Mouse (Mus musculus) neural tube, embryonic 10.5 days (tissue): Measurements from ENCODE around the gene Dpp10.

Experiments used
- DNase-seq: peaks from one replicate; pipeline ENCODE4 v3.0.0-alpha.2; 2017; ENCODE audit warnings: low spot score; ENCODE audit errors: extremely low spot score

Gene Dpp10

DNA sequence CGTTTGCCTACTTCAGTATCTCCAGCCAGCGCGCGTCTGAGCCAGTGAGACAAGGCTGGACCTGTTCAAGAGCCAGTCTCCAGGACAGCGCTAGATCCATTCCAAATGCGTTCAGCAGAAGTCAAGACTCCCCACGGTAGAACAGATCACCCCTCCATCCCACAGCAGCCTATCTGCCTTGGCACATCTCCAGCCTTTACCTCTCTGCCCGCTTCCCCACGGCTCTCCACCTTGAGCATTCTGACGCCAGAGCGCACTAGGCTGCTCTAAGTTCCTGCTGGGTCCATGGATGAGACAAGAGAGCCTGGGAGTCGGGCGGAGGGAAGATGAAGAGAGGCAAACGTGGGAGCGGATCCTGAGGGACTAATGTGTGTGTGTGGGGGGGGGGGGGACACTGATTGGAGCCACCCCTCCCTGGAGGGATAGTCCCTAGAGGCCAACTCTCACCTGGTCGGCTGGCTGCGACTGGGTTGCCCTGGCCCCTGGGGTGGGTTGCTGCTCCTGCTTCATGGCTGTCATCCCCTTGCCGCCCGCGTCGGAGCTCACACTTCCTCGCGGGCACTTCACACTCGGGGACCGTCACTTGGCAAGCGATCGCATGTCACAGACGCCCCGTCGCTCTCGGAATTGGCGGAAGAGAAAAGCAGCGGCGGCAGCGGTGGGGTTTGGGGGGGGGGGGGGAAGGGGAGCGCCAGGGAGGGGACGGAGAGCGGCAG lies at the start of gene Dpp10:
Gene Dpp10, minus strand, starts transcription at position 635 of the 716 bp plus-strand sequence.
- DNase-seq, result peak; percentile 38

DNA sequence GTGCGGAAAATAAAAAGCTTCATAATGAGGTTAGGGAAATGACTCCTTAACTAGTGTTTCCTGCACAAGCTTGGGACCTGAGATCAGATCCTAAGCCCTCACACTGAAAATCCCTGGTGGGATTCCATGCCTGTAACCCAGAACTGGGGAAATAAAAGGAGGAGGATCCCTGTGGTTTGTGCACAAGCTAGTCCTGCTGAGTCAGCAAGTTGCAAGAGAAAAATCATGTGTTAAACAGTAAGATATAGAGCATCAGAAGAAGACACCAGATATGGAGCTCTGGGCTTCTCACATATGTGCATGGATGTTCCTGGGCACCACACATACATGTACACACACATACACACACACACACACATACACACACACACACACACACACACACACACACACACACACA lies 3.2 kb upstream of the Dpp10 start:
- DNase-seq, result no peak

DNA sequence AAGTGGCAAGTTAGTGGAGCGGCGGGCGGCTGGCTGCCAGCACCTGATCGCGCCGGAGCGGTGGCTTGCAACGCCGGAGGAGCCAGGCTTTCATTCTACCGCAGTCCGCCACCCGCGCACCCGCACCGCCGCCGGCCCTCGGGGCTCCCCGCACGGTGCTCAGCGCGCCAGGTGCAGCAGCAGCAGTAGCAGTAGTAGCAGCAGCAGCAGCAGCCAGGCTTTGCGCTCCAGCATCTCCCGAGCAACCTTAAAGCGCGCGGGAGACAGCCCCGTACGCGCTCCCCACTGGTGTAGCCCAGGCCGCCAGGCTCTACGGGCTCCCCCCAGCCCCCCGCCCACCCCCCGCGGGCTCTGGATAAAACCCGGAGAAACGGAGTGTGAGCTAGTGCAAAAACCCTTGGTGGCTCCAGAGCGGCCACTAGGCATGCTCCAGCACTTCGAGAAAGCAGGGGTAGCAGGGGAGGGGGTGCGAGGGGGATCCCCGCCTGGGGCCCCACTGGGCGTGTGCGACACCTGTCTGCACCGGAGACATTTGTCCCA lies 472 bp upstream of the Dpp10 start:
- peak; percentile 57 for DNase-seq

DNA sequence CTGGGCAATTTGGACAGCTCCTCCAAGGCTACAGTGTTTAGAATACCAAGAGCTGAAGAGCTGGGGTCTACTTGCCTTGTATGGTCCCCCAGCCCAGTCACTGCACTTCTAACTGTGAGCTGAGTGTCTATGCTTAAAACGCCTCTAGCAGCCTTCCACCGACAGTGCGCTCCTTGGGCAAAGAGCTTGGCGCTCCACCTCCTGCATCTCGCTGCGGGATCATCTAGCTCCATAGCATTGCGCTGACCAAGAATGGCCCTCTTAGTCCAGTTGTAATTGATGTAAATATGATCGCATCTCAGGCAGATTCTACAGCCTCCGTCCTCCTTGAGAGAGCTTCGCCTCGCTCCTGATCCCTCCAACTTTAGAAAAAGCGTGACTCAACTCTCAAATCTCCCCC lies 1.2 kb downstream of the Dpp10 start:
- DNase-seq, result peak; percentile 16

DNA sequence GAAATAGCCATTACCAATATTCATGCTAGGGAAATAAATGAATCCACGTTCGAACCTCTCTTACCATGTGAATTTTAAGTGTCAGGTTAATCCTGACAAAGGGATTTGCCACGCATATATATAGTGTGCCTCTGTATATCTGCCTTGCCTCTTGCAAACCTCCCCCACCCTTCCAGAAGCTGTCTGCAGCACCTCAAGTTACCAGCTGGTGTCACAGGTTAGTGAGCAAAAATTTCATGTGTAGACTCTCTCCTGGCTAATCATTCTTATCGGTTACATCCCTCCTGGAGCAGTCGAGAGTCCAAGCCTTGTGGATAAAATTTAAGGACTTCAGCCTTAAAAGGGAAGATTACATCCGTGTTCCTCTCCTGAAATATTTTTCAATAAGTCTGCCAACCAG lies 1.9 kb downstream of the Dpp10 start:
- DNase-seq, result no peak

DNA sequence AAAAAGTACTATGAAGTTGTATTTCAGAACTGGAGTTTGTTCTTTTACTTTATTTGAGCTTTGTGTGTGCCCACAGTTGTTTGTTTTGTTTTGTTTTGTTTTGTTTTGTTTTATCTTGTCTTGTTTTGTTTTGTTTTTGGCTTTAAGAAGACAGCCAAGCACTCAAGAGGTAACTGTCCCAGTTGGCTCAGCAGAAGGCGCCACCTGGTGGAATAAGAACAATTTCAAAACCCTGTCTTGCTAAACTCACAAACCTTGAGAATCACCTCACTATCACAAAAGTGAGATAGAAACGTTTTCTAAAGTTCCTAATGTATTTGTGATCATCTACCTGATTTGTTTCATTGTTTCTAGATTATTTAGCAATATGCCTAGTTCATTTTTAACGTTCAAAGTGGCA lies 3.8 kb downstream of the Dpp10 start:
- DNase-seq, result peak; percentile 16

DNA sequence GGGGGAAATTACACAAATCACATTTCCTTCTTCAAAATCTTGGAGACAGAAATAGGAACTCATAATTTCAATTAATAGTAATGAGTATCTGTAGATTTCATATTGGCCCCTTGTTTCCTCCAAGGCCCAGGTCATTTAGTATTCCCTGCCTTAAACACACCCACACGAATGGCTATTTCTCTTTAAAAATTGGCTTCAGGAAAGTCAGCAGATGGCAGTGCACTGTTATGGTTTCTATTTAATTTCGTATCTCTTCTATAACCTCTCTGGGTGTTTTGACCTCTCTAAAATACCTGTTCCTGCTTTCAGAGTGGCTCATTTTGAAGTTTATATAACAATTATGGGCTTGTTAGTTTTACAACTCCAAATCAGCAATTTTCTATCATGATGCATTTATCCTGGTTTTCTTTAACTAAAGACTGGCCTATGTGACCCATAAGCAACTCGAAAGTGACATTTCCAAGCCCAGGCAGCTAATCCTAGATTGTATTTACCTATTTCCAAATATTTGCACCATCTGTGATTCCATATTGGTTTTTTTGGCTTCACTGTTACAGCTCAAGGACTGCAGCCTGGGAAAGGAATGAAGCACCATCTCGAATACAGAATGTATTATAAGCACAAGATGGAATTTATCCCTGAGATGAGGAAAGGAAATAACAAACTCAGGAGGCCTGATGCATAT lies 9.9 kb downstream of the Dpp10 start:
- no peak for DNase-seq

DNA sequence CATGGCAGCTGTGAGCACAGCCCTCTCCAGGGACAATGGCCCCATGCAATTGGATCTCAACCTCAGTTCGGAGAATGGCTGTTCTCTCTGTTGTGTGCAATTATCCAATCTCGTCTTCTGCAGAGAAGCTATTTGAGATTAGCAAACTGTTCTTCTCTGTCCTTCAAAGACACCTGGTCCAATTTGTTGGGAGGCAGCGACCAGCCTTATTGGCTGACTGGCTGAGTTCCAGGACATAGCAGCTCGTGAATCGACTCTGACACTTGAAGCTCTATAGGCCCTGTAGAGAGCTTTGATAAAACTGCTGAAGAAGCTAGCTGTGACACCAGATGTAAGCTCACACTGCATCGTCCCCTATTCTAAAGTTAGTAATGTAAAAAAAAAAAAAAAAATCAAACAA lies 12.7 kb downstream of the Dpp10 start:
- DNase-seq, result no peak

DNA sequence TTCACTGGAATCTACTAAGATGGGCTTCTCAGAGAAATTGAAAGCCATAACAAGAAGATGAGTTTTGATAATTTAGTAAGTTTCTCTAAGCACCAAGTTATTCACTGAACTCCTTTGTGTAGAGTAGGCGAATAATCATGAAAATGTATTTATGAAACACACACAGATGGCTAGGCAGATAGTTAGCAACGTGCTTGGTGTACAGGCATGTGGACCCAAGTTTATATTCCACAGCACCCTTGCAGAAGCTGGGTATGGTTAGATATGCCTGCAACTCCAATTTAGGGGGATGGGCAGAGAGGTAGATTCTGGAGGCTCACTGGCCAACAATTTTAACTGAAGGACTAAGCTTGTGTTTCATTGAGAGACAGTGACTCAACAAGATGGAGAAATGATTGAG lies 13.4 kb downstream of the Dpp10 start:
- no peak for DNase-seq

DNA sequence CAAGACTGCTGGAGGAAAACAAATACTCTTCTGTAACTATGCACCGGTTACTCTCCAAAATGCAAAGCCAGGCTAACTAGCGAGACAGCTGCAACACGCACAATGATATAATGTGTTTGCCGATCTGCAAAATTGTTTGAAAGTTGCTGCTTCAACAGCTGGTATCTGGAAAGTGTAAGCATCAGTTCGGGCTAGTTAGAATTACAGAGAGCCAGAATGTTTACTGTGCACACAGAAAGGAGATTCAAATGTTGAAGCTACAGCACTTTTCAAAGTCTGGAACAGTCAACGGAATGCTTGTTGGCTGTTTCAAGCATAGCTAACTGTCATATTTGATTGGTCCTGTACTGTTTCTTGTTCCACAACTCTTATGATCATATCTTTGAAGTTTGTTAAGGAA lies 42.6 kb downstream of the Dpp10 start:
- DNase-seq, result no peak

DNA sequence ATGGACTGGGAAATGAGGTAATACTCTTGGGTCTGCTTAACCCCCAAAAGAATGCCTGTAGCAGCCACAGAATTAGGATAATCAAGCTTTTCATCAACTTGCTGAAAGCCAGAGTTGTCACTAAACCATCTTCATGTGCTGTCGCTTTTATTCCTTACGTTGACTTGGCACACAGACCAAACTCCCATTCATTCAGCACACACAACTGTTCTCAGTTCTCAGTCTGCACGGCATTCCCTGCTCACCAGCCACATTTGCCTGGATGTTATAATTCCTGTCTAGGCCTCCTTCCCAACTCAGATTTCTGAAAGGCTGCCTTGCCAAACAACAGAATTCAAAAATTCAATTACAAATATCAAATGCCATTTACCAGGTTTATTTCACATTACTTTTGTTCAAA lies 49.6 kb downstream of the Dpp10 start:
- no peak for DNase-seq

DNA sequence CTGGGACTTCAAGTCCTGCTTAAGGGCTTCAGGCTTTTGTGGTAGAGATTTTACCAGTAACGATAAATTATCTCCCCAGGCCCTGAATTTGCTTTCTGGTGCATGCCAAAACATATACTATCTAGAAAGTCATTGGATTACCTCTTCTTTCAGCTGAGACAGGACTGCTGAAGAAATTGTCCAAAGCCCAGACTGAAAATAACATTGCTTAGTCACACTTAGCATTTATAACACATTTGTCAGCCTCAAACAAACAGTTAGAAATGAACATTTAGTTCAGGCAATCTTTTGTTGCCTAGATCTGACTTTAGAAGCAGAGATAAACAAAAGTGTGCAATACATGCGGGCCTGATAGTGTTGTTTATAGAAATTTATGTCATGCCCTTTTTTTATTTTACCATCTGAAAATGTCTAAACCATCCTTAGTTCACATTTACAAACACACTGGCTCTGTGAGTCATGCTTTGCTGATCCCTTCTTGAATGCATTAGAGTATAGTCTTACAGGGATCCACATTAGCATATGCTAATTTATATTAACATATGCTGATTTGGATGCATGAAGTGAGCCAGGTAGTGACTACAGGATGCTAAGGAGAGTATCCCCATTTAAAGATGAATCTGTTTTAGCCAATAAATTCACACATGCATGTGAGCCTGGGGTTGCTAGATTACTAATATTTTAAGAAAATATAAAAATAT lies 59.9 kb downstream of the Dpp10 start:
- no peak for DNase-seq

DNA sequence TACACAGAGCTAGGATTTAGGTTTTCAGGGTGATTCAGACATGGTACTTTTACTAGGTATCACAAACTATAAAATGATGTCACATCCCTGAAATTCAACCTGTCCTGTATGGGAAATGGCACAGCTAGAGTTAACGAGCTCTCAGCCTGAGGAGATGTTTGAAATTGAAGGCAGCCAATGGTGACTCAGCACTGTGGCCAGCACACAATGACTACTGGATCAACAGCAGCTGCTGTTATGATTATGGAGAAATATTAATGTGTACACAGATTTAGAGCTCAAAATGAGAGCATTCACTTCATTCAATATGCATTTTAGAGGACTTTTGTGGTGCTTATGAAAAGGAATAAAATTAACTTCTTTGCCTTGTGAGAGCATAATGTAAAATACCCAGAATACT lies 66.8 kb downstream of the Dpp10 start:
- DNase-seq, result no peak

DNA sequence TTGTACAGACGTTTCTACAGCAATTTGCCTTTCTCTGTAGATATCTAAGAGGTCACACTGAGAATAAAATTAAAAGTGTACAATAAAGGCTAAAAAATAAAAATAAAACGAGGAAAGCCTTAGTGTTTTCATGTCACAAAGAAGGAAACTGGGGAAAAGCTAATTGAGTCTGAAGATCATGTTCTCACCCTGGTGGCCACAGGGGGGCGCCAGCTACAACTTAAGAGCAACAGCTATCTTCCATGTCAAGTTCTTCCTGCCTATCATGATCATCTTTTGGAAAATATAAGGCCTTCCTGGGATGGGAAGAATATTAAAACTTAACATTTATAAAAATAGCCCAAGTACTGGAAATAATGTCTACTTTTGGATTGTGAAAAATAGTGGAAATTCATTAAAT lies 70.7 kb downstream of the Dpp10 start:
- peak; percentile 19 for DNase-seq

DNA sequence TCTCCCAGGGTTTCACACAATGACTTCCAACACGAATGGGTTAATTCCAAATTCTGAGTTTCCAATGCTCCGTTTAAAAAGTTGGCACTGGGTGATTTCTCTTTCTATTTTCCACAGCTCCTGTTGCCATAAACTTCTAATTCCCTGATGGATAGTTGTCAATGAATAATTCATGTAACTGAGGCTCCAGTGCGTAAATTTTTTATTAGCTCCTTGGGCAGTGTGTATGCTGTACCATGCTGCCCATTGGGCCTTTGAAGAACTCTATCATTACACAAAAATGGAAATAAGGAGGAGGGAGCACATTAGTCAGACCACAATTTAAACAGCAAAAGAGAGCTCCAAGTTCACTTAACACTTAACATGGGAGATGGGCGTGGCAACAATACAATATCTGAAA lies 99.2 kb downstream of the Dpp10 start:
- no peak for DNase-seq

DNA sequence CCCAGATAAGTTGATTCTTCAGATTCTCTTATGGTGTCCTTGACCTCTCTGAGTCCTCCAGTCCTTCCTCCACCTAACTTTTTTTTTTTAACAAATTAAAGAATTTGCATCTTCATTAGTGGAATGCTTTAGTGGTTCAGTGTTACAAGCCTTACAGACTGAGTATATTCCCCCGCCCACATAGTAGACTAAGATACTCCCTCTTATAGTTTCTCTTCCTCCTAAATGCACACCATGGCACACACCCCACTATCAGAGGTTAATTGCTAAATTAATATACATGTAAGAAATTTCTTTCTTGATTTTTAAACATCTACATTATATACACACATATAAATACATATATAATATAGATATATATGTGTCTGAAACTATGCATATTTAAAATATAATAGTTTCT lies 104.5 kb downstream of the Dpp10 start:
- DNase-seq, result no peak

DNA sequence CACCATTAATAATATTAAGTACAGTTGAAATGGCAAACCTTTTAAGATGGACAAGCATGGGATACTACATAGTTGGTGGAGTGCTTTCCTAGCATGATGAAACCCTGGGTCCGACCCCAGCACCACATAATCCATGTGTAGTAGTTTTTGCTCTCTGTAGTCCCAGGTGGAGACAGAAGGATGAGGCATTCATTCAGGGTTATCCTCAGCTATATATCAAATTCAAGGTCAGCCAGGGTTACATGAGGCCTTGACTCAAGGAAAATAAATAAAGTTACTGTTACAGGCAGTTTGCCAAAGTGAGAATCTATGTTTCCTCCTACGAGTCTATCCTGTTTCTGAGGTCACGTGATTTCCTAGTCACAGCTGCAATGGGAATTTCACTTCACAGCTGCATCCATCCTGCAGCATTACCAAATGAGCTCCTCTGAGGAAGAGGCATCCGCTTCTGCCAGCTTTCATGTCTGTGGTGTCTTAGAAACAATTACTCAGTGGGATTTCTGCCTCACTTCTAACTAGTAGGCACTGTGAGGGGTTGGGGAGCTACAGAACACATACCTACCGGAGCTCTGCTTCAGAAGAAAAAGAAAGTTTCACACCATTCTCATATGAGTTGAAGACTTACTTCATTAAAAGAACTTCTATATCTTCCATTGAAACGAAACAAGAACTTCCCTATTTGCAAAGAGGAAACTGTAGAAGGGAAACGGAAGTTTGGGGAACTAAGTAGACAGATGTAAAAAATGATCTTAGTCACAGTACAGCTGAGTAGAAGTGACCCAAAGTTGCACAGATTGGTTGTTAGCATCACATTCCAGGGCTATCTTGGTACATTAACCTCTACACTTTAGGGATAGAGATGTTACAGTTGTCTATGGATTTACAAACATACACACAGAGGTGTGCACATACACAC lies 111.3 kb downstream of the Dpp10 start:
- no peak for DNase-seq

DNA sequence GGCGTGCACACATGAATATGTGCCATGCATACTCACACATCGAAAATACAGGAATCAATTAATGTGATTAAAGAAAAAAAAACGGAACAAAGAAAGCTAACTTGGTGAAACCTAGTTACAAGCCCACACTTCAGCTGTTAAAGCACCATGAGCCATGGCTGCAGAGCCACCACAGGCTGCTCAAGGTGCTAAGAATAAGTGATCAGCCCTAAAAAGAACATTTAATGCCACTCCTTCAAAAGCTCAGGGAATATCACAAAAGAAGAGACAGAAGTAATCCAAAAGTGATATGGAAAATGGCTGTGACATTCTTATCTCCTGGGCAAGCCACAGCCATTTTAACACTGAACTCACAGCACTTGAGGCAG lies 117.4 kb downstream of the Dpp10 start:
- no peak for DNase-seq

DNA sequence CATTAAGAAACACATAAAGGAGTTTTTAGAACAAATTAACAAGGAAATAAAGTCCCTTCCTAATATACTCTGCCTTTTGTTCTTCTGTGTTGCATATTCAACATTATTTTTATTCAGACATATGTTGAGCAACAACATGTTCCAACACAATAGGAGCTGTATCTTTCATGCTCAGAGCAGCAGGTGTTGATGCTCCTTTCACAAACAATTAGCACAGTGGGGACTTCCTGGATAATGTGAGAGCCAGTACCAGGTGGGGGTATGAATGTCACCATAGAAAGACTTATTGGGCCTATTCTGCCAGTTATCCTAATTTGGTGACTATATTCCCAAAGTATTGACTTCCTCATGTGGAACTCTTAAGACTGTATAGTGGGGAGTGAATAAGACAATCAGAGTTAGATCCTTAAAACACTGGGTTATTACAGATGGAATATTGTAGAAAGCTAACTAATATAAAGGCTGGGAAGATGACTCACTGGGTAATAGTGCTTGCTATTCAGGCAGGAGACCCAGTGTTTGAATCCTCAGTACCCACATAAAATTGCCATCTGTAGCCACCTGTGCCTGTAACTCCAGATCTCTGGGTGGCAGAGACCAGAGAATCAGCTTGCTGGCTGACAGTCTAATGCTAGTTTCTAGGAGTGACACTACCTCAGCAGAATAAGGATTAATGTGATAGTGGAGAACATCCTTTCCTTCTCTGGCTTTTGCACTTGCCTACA lies 117.9 kb downstream of the Dpp10 start:
- no peak for DNase-seq

DNA sequence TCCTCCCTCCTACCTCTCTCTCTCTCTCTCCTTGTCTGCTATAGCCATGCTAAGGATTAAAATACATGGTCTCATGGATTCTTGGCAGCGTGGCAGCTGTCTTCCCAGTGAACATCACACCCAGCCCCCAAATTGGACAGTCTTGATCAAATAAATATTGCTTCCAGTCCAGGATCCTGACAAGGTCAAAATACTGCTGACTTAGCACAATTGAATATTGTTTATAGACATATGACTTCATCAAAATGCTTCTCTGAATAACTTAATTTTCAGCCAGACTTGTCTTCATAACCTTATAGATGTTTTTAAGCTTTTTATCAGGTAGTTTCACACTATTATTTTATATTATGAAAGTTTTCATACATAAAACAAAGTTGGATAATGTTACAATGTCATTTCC lies 120.5 kb downstream of the Dpp10 start:
- DNase-seq, result no peak

DNA sequence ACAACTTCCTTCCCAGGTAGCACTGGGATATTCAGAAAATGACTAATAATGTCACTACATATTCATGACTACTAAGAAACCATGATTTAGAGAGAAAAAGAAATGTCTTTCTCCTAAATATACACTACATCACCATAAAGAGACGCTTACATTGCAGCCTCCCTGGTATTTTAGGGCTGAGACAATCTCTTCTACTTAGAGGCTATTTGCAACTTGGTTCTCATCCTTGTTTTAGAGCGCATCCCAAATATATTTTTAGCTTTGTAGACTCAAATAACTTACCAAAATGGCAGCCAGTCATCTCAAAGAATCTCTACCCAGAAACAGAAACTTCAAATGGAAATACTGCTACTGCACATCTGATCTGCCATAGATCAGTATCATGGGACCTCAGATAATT lies 121.5 kb downstream of the Dpp10 start:
- no peak for DNase-seq
